Mouse (Mus musculus) CH12.LX (cell line): ENCODE measurements at regions not wholly inside any gene's neighbourhood (a gene's known extent, or its start where the extent isn't known, plus 50 kb on each side); places are given as distances from the start of the nearest gene placed in this dataset.

Experiments used
- CHD2 ChIP-seq: IDR thresholded peaks from 2 replicates; pipeline ENCODE4 v1.6.1; 2011; ENCODE audit warnings: low read length, improper control_type of control experiment
- CTCF ChIP-seq, 2 experiments: IDR thresholded peaks in 1 of 2; conservative IDR thresholded peaks in 1 of 2; 2 replicates each; pipeline ENCODE4 v1.5.1; 2011 to 2012; ENCODE audit warnings: low read depth in 2 of 2, low read length in 2 of 2, improper control_type of control experiment in 1 of 2, inconsistent platforms in 1 of 2, mild to moderate bottlenecking in 1 of 2, moderate library complexity in 1 of 2
- JUN ChIP-seq: IDR thresholded peaks from 2 replicates; pipeline ENCODE4 v1.6.1; 2011; ENCODE audit warnings: low read depth, mild to moderate bottlenecking, low read length, improper control_type of control experiment, moderate library complexity; ENCODE audit not compliant: insufficient read depth
- JUND ChIP-seq: conservative IDR thresholded peaks from 2 replicates; pipeline ENCODE4 v1.6.1; 2011; ENCODE audit warnings: low read depth, low read length, improper control_type of control experiment
- KAT2A ChIP-seq: IDR thresholded peaks from 2 replicates; pipeline ENCODE4 v1.6.1; 2012; ENCODE audit warnings: low read length, improper control_type of control experiment, inconsistent platforms; ENCODE audit not compliant: insufficient replicate concordance
- MAX ChIP-seq: IDR thresholded peaks from 2 replicates; pipeline ENCODE4 v1.6.1; 2011; ENCODE audit warnings: low read length, improper control_type of control experiment
- MEF2A ChIP-seq: IDR thresholded peaks from 2 replicates; pipeline ENCODE4 v1.6.1; 2014; ENCODE audit warnings: low read depth, mild to moderate bottlenecking, inconsistent platforms, low read length, improper control_type of control experiment, borderline replicate concordance
- MXI1 ChIP-seq: IDR thresholded peaks from 2 replicates; pipeline ENCODE4 v1.6.1; 2011; ENCODE audit warnings: mild to moderate bottlenecking, low read depth, low read length, improper control_type of control experiment
- PAX5 ChIP-seq: IDR thresholded peaks from 2 replicates; pipeline ENCODE4 v1.6.1; 2012; ENCODE audit warnings: low read length, inconsistent platforms, mixed read lengths
- RCOR1 ChIP-seq: conservative IDR thresholded peaks from 2 replicates; pipeline ENCODE4 v1.6.1; 2012; ENCODE audit warnings: low read depth, mild to moderate bottlenecking, inconsistent platforms, low read length, improper control_type of control experiment
- SMC3 ChIP-seq: IDR thresholded peaks from 2 replicates; pipeline ENCODE4 v1.6.1; 2011; ENCODE audit warnings: low read depth, low read length, improper control_type of control experiment
- TCF12 ChIP-seq: IDR thresholded peaks from 2 replicates; pipeline ENCODE4 v1.6.1; 2014; ENCODE audit warnings: low read depth, mild to moderate bottlenecking, inconsistent platforms, low read length, improper control_type of control experiment
- ZMIZ1 ChIP-seq: IDR thresholded peaks from 2 replicates; pipeline ENCODE4 v1.6.1; 2012; ENCODE audit warnings: low read depth, mild to moderate bottlenecking, inconsistent platforms, low read length, improper control_type of control experiment
- ZNF384 ChIP-seq: IDR thresholded peaks from 2 replicates; pipeline ENCODE4 v1.6.1; 2012; ENCODE audit warnings: low read depth, low read length, improper control_type of control experiment, inconsistent platforms

- no peak for TF ChIP-seq PAX5
- no peak for TF ChIP-seq ZNF384
- TF ChIP-seq KAT2A, result no peak
- no peak for TF ChIP-seq MXI1
- no peak for TF ChIP-seq RCOR1
- TF ChIP-seq SMC3, result no peak
- TF ChIP-seq CHD2, result no peak
- TF ChIP-seq CTCF (conservative IDR thresholded peaks at IDR 0.05 in 1 of 2, IDR thresholded peaks at IDR 0.05 in 1 of 2; ENCODE audit: low read depth in 2 of 2, low read length in 2 of 2), result no peak
- no peak for TF ChIP-seq JUND
- no peak for TF ChIP-seq ZMIZ1
- no peak for TF ChIP-seq JUN
- TF ChIP-seq MAX, result no peak
- no peak for TF ChIP-seq MEF2A
- no peak for TF ChIP-seq TCF12
Observed at GRCm38 (mm10) chr16:28982901-28983300, 53.4 kb upstream of the Mb21d2 start.
